Mouse (Mus musculus): ENCODE results near the gene Foxred2.

- no peak for TF ChIP-seq CHD2 (IDR thresholded peaks at IDR 0.05; ENCODE audit: low read length)
- TF ChIP-seq BHLHE40 (IDR thresholded peaks at IDR 0.05; ENCODE audit: borderline replicate concordance, low read depth, low read length), result no peak
- no peak for TF ChIP-seq CTCF (IDR thresholded peaks at IDR 0.05 in 2 of 3, conservative IDR thresholded peaks at IDR 0.05 in 1 of 3; ENCODE audit: control insufficient read depth in 1 of 3, insufficient read depth in 1 of 3, low read depth in 2 of 3, low read length in 3 of 3, poor library complexity in 1 of 3, severe bottlenecking in 1 of 3)
- no peak for TF ChIP-seq POLR2A (IDR thresholded peaks at IDR 0.05; ENCODE audit: control insufficient read depth in 1 of 2, insufficient read depth in 1 of 2, low read depth in 1 of 2, low read length in 2 of 2, poor library complexity in 1 of 2)
- no peak for TF ChIP-seq GABPA (IDR thresholded peaks at IDR 0.05; ENCODE audit: low read depth, low read length)
- TF ChIP-seq TBP (IDR thresholded peaks at IDR 0.05; ENCODE audit: low read depth, low read length), result no peak
Observed at GRCm38 (mm10) chr15:77938516-77938915, 18.0 kb downstream of the Foxred2 start.
